Mouse (Mus musculus) heart, embryonic 12.5 days (tissue): Measurements from ENCODE around the gene Ezr. TPM values are rescaled to one million over a fixed set of nuclear protein-coding genes. Genes with fewer than 3 reads are reported as not detected.

Source experiments
- ATAC-seq: fragments of 200-750 bp; cut with Nextera tagmentation; 2 replicates; pipeline ENCODE4 v1.8.0; 2017; ENCODE audit warnings: moderate TSS enrichment, moderate library complexity; ENCODE audit not compliant: insufficient number of reproducible peaks, low FRiP score
- H3K27ac ChIP-seq: fragments of 300-500 bp; sonication (generic); 2 replicates; pipeline ENCODE4 v1.5.1; 2016; ENCODE audit warnings: mild to moderate bottlenecking, moderate library complexity; ENCODE audit not compliant: poor library complexity, severe bottlenecking
- H3K27me3 ChIP-seq: fragments of 300-500 bp; sonication (generic); replicated peaks from 2 replicates; pipeline ENCODE4 v1.6.1; 2016; ENCODE audit warnings: mild to moderate bottlenecking, moderate library complexity
- H3K36me3 ChIP-seq: fragments of 300-500 bp; sonication (generic); 2 replicates; pipeline ENCODE4 v1.6.1; 2016; ENCODE audit warnings: mild to moderate bottlenecking, moderate library complexity
- H3K4me1 ChIP-seq: fragments of 300-500 bp; sonication (generic); replicated peaks from 2 replicates; pipeline ENCODE4 v1.6.1; 2016; ENCODE audit warnings: mild to moderate bottlenecking
- H3K4me2 ChIP-seq: fragments of 300-500 bp; sonication (generic); 2 replicates; pipeline ENCODE4 v1.6.1; 2016; ENCODE audit warnings: mild to moderate bottlenecking, moderate library complexity
- H3K4me3 ChIP-seq: fragments of 300-500 bp; sonication (generic); 2 replicates; pipeline ENCODE4 v1.5.1; 2016; ENCODE audit warnings: mild to moderate bottlenecking
- H3K9ac ChIP-seq: fragments of 300-500 bp; sonication (generic); 2 replicates; pipeline ENCODE4 v1.6.1; 2016; ENCODE audit warnings: mild to moderate bottlenecking, moderate library complexity
- H3K9me3 ChIP-seq: fragments of 300-500 bp; sonication (generic); replicated peaks from 2 replicates; pipeline ENCODE4 v1.6.1; 2016; ENCODE audit warnings: mild to moderate bottlenecking, moderate library complexity
- WGBS: fragments of 180-500 bp; shearing (Covaris S2); methylation state at CpG from one replicate; pipeline ENCODE4 v1.1.7; 2016; 5-methylcytosine and 5-hydroxymethylcytosine counted together
- polyA plus RNA-seq: library from polyadenylated mRNA; unstranded; fragments of >200 nt; fragmentation: Nextera tagmentation; extraction: Ambion mirVana; gene quantifications from 2 replicates; pipeline ENCODE4 v1.2.1, GENCODE M21; 2016

Gene Ezr
- polyA plus RNA-seq, 1 experiment from 2014 or later = 119 TPM

DNA sequence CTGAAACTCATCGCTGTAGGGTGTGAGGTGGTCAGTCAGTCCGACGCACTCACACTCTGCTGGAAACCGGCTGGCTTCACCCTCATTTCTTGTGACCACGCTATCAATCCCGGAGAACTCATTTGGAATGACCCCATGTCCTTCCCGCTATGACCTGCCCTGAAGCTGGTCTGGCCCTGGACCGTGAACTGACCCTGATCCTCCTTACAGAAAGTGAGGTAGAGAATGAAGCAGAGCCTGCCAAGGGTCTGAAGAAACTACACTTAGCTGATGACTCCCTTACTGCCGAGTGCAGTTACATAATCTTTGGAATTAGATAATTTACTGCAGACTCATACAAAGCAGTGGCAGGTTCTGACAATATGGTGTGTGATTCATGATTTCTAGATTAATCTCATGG is 27.4 kb downstream of the Ezr start:
- WGBS = 76% methylated on average over 9 of the region's 9 CpGs
- H3K4me1 ChIP-seq = peaks cover 45% of the 10 kb centered on the region
- no peak for ATAC-seq

DNA sequence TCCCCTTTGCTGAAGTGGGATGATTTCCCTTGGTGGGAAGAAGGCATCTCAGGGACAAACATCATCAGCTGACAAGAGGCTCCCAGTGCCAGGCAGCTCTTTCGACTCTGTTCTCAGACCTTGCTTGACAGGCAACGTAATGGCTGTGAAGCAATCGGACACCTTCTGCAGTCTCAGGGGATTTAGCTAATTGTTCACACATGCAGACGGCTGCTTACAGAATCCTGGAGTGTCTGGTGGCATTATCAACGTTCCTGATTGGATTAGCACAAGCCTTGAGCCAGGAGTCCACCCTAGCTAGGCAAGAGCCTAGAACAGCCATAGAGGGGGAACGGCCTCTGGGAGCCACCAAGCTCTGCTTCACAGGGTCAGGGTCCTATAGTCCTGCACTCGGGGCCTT is 30.2 kb downstream of the Ezr start:
- Histone ChIP-seq H3K4me2 (no peak overlapping the region), H3K4me1 (peaks cover 54% of the 10 kb centered on the region), H3K36me3 (peaks cover 56% of the 10 kb centered on the region), H3K9ac (no peak overlapping the region), H3K27me3 (no peaks in the 10 kb centered on the region), H3K4me3 (no peak overlapping the region), H3K27ac (peak overlapping the region; percentile 46; the same call in 1 of the 2 replicates), H3K9me3 (no peaks in the 10 kb centered on the region)
- no peak for ATAC-seq
- WGBS = 33% methylated on average over 7 of the region's 7 CpGs

More for the DNA sequence above, 27.4 kb downstream of the Ezr start:
- no peaks in the 10 kb centered on the region for H3K27me3 ChIP-seq
- H3K4me2 ChIP-seq = no peak overlapping the region
- H3K27ac ChIP-seq = no peak overlapping the region
- peaks cover 73% of the 10 kb centered on the region for H3K36me3 ChIP-seq
- no peaks in the 10 kb centered on the region for H3K9me3 ChIP-seq
- H3K9ac ChIP-seq = no peak overlapping the region
- no peak overlapping the region for H3K4me3 ChIP-seq

DNA sequence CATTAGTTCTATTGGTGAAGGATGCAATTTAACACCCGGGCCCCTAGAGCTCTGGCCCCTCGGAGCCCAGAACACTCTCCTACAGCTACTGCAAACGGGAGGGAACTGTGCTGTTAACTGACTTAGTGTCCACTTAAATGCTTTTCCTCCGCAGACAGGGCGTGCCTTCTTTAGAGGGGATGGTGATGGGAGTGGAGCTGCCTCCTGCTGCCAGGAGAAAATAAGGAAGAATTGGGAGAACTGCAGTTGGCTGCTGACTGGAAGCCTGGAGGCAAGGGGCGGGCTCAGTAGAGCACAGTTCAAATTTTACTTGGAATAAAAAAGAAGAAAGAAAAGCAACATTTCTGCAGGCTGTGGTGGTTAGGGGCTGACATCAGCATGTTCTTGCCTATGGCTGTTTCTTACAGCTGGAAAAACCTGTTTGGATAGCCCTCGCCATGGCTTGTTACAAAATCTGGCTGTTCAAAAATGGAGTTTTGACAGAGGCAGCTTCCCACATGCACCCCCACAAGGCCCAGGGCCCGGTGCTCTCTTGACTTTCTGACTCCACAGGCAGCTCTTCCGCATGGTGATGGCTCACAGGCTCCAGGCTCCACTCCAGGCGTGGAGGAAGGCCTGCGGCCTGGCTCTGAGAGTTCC is 31.2 kb downstream of the Ezr start:
- peaks cover 61% of the 10 kb centered on the region for H3K4me1 ChIP-seq
- no peak overlapping the region for H3K4me2 ChIP-seq
- no peak overlapping the region for H3K4me3 ChIP-seq
- no peak for ATAC-seq
- peak overlapping the region; percentile 46; the same call in 1 of the 2 replicates for H3K27ac ChIP-seq
- H3K9ac ChIP-seq = no peak overlapping the region
- peaks cover 60% of the 10 kb centered on the region for H3K36me3 ChIP-seq
- WGBS = 63% methylated on average over 11 of the region's 11 CpGs
- H3K27me3 ChIP-seq = no peaks in the 10 kb centered on the region
- no peaks in the 10 kb centered on the region for H3K9me3 ChIP-seq

DNA sequence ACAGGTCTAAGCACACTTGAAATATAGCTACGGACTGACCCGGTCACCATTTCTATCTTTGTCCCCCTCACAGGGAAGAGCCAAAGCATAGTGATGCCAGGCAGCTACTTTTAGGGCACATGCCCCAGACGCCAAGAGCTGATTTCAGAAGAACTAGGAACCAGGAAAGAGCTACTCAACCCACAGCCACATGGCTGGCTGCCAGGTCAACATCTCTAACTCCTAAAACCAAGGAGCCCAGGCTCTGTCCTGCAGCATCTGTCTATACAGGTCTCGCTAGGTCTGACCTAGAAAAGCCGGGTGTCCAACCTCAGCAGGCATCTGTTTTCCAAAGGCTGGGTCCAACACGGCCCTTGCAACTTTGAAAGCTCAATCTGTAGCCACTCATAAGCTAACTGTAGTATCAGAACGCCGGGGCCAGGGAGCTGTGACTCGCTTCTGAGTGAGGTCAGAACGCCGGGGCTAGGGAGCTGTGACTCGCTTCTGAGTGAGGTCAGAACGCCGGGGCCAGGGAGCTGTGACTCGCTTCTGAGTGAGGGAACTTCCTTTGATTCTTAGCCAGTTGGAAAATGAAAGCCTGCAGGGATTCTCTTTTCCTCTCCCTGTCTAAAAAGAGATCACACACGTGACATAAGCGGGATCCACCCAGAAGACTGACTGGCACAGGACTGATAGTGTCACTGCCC is 33.7 kb downstream of the Ezr start:
- peaks cover 58% of the 10 kb centered on the region for H3K4me1 ChIP-seq
- ATAC-seq = no peak
- 44% methylated on average over 17 of the region's 17 CpGs for WGBS
- H3K36me3 ChIP-seq = peaks cover 58% of the 10 kb centered on the region
- 0 out of 2 replicates have a peak overlapping the region, but pooled peaks have one; percentile 32 for H3K9ac ChIP-seq
- H3K27ac ChIP-seq = peak overlapping the region; percentile 94
- H3K4me3 ChIP-seq = no peak overlapping the region
- 0 out of 2 replicates have a peak overlapping the region, but pooled peaks have one; percentile 8 for H3K4me2 ChIP-seq
- no peaks in the 10 kb centered on the region for H3K27me3 ChIP-seq
- H3K9me3 ChIP-seq = no peaks in the 10 kb centered on the region

DNA sequence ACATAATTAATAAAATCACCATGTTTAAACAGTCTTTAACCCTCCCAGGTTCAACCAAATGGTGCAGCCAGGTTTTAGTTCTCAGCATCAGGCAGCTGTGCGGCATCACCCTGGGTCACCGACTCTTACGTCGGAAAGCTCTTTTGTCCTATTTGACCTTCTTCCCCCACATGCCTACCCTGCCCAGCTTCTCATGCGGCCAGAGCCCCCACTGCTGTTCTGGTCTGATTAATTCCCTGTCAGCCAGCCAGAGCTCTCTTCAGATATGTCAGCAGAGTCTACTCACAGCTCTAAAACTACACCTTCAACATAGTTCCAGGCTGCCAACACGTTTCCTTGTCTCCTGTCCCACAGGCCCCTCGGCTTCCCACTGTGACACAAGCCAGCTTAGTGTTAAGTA is 35.1 kb downstream of the Ezr start:
- no peaks in the 10 kb centered on the region for H3K9me3 ChIP-seq
- peak overlapping the region; percentile 94 for H3K27ac ChIP-seq
- H3K9ac ChIP-seq = no peak overlapping the region
- WGBS = 26% methylated on average over 7 of the region's 7 CpGs
- peaks cover 48% of the 10 kb centered on the region for H3K36me3 ChIP-seq
- no peaks in the 10 kb centered on the region for H3K27me3 ChIP-seq
- H3K4me3 ChIP-seq = no peak overlapping the region
- no peak overlapping the region for H3K4me2 ChIP-seq
- peak; percentile 67 for ATAC-seq
- peaks cover 66% of the 10 kb centered on the region for H3K4me1 ChIP-seq

DNA sequence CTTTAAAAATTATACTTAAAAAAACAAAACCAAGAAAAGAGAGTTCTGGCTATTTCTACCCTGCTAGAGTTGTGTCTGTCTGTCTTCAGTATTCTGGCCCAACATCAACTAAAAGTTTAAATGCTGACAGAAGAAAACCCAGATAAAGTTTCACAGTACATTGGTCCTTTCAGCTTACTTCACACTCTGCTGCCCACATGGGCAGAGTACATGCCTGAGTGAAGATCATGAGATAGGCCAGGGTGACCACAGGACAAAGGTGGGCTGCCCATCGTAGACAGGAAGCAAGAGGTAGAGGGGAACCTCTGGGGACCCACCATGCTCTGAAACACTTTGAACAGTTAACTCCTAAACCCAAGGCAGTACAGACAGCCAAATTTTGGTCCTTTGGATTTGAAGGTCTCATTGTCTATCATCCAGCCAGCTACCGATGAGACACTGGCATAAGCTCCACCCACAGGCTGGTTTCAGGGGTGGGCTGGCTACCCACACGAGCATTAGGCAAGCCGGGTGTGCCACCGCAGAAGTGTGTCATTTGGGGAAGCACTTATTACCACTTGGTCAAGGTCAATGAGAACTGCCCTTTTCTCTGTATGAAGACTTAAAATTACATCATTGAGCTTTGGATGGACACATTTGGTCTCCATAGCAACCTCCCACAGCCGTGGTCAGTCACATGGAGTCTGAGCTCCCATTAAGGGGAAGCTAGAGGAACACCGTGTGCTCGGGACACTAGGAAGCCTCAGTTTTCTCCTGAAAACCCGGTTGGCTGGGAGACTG is 35.9 kb downstream of the Ezr start:
- peak overlapping the region; percentile 94 for H3K27ac ChIP-seq
- H3K27me3 ChIP-seq = no peaks in the 10 kb centered on the region
- no peak overlapping the region for H3K9ac ChIP-seq
- H3K36me3 ChIP-seq = peaks cover 46% of the 10 kb centered on the region
- H3K4me1 ChIP-seq = peaks cover 66% of the 10 kb centered on the region
- 79% methylated on average over 9 of the region's 9 CpGs for WGBS
- no peak for ATAC-seq
- no peak overlapping the region for H3K4me3 ChIP-seq
- H3K9me3 ChIP-seq = no peaks in the 10 kb centered on the region
- no peak overlapping the region for H3K4me2 ChIP-seq

DNA sequence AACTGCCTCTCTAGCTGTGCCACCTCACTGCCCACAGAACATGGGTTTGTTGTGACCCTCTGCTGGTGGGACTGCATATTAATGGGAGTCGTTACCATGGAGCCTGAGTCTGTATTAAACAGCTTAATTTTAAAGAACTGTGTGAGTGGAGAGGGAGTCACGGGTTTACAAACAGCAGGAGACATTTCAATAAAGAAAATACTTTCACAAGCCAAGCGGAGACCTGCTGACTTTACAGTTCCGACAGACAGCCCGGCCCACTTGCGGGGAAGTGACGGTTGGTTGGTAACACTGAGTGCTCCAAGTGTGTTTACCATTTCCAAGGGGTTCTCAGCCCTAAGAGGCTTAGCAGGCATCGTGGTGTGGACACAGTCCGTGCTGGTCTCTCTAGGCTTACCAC is 36.6 kb downstream of the Ezr start:
- H3K4me3 ChIP-seq = no peak overlapping the region
- no peak overlapping the region for H3K27ac ChIP-seq
- no peak overlapping the region for H3K4me2 ChIP-seq
- H3K36me3 ChIP-seq = peaks cover 46% of the 10 kb centered on the region
- H3K9ac ChIP-seq = no peak overlapping the region
- H3K27me3 ChIP-seq = no peaks in the 10 kb centered on the region
- ATAC-seq = no peak
- 81% methylated on average over 9 of the region's 9 CpGs for WGBS
- H3K9me3 ChIP-seq = no peaks in the 10 kb centered on the region
- H3K4me1 ChIP-seq = peaks cover 65% of the 10 kb centered on the region

DNA sequence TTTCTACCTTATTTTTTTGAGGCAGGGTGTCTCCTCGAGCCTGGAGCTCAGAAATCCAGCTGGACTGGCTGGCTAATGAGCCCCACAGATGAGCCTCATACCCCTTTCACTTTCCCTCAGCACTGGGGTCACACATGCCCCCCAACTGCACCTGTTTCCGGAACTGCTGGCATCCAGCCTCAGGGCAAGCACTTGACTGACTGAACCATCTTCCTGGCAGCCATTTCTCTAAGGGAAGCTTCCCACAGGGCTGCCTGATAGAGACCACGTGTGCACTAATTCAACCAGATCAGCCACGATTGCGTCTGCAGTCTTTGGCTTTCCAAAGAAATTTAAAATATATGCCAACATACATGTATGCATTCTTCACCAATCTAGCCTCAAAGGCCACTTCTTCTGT is 37.1 kb downstream of the Ezr start:
- Histone ChIP-seq H3K27ac (no peak overlapping the region), H3K4me1 (peaks cover 65% of the 10 kb centered on the region), H3K27me3 (no peaks in the 10 kb centered on the region), H3K9me3 (no peaks in the 10 kb centered on the region), H3K4me2 (no peak overlapping the region), H3K4me3 (no peak overlapping the region), H3K36me3 (peaks cover 46% of the 10 kb centered on the region), H3K9ac (no peak overlapping the region)
- ATAC-seq = no peak
- 82% methylated on average over 5 of the region's 5 CpGs for WGBS

DNA sequence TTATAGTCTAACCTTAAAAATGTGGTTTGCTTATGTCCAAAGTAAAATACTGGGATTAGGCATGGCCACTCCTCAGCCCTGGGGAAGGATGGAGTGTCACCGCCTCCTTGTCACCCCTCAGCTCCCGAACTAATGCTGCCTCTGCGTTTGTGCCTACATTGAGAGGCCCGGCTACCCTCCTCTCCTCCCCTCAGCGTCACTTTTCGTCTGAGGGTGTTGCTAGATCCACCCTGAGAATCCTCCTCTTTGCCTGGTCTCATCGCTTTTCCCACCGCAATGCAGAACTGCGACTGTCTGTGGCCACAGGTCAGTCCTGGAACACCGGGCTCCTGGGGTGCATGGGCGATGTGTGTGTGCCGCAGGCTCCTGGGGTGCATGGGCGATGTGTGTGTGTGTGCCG is 37.7 kb downstream of the Ezr start:
- Histone ChIP-seq H3K4me3 (no peak overlapping the region), H3K36me3 (peaks cover 49% of the 10 kb centered on the region), H3K27me3 (no peaks in the 10 kb centered on the region), H3K9me3 (no peaks in the 10 kb centered on the region), H3K27ac (no peak overlapping the region), H3K4me1 (peaks cover 66% of the 10 kb centered on the region), H3K9ac (no peak overlapping the region), H3K4me2 (no peak overlapping the region)
- ATAC-seq = no peak
- WGBS = 91% methylated on average over 14 of the region's 14 CpGs

DNA sequence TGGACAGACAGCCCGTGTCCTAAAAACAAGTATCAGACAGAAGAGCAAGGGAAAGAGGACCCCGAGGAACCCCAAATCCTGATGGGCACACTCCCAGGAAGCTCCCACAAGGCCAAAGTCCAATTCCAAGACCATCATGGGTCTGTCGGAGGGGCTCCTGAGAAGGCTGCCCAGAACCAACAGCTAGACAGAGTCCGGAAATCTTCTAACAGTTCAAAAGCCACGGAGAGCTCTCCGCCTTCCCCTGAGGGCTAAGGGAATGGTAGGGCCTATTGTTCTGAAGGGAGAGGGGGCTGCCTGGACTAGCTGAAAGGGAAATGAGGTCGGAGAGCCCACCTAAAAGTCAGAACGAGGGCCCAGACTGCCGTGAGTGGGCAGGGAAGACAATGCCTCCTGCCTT is 38.2 kb downstream of the Ezr start:
- H3K9me3 ChIP-seq = no peaks in the 10 kb centered on the region
- no peak overlapping the region for H3K4me3 ChIP-seq
- H3K27me3 ChIP-seq = no peaks in the 10 kb centered on the region
- no peak overlapping the region for H3K27ac ChIP-seq
- 67% methylated on average over 9 of the region's 9 CpGs for WGBS
- ATAC-seq = no peak
- peaks cover 63% of the 10 kb centered on the region for H3K4me1 ChIP-seq
- no peak overlapping the region for H3K4me2 ChIP-seq
- H3K9ac ChIP-seq = no peak overlapping the region
- peaks cover 55% of the 10 kb centered on the region for H3K36me3 ChIP-seq

DNA sequence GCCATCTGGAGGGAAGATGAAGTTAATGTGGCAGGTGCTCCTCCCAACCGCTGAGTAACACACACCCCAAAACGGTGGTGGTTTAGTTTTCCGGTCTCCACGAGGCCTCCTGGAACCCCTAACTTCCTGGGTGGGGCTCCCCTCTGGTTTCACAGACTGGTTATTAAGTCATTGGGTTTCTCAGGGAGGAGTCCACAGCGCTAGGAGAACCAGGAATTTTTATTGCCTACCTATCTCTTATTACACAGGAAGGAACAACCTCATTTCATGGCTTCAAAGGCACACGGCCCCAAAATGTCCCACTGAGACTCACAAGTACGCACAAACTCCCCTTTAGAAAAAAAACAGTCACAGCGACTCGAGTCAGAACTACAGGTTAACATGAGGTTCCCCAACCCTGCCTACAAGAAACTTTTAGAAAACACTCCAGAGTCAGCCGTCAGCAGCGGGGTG is 38.8 kb downstream of the Ezr start:
- WGBS = 74% methylated on average over 11 of the region's 11 CpGs
- H3K36me3 ChIP-seq = peaks cover 60% of the 10 kb centered on the region
- peaks cover 57% of the 10 kb centered on the region for H3K4me1 ChIP-seq
- H3K27me3 ChIP-seq = no peaks in the 10 kb centered on the region
- no peak for ATAC-seq
- H3K9ac ChIP-seq = no peak overlapping the region
- H3K4me2 ChIP-seq = no peak overlapping the region
- no peak overlapping the region for H3K4me3 ChIP-seq
- H3K9me3 ChIP-seq = no peaks in the 10 kb centered on the region; the same call in 1 of the 2 replicates
- H3K27ac ChIP-seq = no peak overlapping the region
